Mouse (Mus musculus) lung, postnatal 10 days (tissue): ENCODE results near the gene Cdipt.
A peak's percentile ranks its signal among the peaks of the same experiment; 100 is the strongest.

Source experiments
- DNase-seq: peaks from one replicate; pipeline ENCODE4 v3.0.0; 2021

The Cdipt gene

GRCm38 (mm10) chr7:127014320-127014719, 38.6 kb downstream of the Cdipt start, which contains the start of gene Mvp:
Gene Mvp, minus strand, starts transcription at chr7:127014621.
- peak; percentile 88 for DNase-seq

- DNase-seq: no peak
Observed at GRCm38 (mm10) chr7:127014993-127015392, 39.3 kb downstream of the Cdipt start.

DNA sequence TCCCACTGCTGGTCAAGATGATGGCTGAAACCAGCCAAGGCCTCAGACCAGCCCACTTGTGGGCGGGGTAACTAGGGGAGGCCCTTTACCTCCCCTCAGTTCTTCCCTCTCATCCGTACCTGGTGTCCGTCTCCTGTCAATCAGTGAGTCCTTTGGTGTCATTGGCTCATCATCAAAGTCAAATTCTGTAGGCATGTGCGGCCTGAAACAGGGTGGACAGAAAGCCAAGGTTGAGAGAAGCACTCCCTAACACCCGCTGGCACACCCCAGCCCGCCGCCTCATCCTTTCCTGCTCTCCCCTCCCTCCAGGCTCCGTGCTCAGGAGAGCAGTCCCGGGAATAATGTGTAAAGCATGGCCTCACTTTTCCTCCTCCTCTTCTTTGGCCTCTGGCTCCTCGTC, 40.4 kb downstream of the Cdipt start:
- DNase-seq: peak; percentile 62

DNA sequence TGATC, 40.6 kb downstream of the Cdipt start, which contains the start of gene Pagr1b:
Pagr1b (minus strand) TSS at position 4 of the 5 bp plus-strand sequence.
- DNase-seq: no peak

DNA sequence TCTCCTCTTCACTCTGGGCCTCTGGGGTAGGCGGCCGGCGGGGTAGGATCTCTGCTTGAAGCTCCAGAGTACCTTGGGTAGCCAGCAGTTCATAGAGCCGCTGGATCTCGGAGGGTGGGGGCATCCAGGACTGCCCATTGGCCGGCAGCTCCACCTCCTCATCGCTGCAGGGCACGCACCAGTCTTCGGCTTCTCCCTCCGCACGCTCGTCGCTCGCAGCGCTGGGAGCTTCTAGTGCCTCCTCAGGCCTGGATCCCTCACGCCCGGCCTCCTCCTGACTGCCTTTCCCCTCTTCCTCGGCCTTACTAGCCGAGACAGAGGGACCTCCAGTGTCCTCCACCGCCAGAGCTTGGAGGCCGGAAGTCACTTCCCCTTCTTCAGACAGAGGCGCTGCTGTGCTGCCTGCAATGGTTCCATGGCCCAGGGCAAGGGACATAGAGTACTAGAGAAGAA, 40.8 kb downstream of the Cdipt start:
- peak; percentile 76 for DNase-seq

DNA sequence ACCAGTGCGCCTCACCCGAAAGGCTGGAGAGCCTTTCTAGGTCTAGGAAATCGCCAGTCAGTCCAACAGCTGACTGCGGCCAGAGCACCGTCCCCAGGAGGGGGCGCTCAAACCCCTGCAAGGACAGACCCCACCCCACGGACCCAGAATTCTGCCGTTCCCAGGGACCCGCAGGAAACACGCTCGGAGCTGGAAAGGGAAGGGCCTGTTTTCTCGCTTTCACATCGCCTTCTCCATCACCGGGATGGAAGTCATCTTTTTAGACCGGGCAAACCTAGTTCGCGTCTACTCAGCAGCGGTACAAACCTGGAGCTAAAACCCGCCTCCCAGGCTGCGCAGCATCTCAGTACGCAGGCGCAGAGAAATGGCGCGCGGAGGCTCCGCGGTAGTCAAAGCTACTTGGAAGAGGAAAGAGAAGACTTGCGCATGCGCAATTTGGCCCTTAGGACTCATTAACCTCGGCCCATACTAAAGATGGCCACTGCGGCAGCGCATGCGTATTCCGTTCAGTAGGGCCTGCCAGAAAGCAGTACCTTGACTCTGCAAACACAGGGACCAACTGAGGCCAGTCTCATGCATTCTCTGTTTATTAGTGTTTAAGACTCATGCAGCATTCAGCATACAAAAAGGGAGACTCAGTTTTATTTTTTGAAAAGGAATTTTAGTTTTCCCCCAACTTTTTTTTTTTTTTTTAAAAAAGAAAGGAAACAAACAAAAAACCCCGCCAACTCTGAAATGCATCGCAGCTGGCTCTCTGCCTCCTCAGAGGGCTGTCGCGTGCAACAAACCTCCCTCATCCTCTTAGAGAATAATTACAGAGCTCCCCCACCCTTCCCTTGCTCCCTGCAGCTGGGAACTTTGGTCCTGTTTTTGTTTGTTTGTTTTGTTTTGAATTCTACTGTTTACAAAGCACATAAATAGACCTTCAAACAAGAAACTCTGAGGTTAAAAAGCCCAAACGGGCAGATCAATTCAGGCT, 41.5 kb downstream of the Cdipt start, which contains the start of gene Pagr1a:
Pagr1a (minus strand) TSS at position 382 of the 979 bp plus-strand sequence.
- DNase-seq: peak; percentile 97

GRCm38 (mm10) chr7:127017950-127018345, 42.2 kb downstream of the Cdipt start:
- DNase-seq: no peak

- no peak for DNase-seq
Observed at GRCm38 (mm10) chr7:127018416-127019305, 42.9 kb downstream of the Cdipt start.

DNA sequence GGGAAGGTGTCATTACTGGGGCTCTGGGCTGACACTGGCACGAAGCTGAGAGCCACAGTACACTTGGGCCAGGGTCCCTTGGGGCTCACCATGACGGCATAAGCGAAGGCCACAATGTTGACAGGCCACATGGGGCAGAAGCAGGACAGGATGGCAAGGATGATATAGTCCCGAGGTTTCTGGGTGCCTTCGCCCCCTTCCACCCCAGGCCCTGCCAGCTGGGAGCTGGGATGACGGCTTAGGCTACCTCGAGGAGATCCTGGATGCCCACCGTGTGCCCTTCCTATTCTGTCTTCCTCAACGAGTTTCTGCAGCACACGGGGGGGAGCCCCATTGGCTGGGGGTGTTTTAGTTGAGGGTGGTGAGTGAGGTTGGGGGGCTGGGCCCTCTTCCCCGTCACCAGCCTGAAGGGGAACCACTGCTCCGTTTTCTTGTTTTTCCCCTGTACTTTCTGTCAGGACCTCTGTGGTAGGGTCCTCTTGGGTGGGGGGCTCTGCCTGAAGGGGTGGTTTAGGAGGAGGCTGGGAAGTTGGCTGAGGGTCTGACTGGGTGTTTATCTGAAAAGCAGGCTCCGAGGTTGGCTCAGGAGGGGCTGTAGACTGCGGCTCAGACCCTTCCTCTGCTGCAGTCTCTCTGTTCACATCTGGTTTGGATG, 43.7 kb downstream of the Cdipt start:
- DNase-seq: no peak

GRCm38 (mm10) chr7:127020031-127020430, 44.3 kb downstream of the Cdipt start:
- DNase-seq: no peak

DNA sequence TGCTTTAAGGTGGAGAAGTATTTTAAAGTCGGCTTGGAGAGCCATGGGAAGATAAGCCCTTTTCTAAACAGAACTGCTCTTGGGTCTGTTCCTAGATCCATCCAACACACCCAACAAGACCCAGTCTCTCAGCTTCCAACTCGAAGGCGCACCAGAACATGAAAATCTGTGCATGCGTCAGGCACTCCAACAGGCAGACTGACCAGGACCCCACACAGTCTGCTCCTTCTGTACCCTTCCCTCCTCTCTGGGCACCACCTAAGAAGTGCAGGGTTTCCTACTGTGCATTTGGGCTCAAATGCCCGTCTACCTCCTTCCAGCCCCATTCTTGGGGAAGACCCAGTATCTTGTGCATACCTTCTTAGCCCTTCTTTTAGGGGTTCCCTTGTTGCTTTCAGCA, 44.8 kb downstream of the Cdipt start:
- no peak for DNase-seq

DNA sequence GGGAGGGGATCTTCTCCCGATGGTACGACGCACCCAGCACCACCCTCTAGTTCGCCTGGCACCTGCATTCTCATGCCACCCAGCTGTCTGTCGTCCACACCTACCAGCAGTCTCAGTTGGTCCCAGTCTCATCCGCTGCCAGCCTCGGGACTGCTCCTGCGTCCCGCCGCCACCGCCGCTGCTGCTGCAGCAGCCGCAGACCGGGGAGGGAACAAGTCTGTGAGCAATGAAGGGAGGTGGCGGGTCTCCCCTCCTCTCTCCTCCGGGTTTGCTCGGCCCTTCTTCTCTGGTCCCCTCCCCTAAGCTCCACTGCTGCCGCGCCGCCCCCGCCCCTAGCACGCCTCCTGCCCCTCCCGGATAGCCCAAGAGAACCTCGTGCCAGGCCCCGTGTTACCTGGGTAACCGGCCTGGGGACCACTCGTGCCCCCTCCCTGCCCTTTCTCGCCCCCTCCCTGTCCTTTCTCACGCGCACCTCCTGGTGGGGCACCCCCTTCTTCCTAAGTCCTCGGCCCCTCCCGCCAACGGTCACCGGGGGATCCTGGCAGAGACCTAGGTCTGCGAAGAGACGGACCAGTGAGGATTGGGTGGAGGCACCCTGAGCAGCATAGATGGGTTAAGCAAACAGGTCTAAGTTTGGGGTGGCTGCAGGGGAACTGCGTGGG, 45.3 kb downstream of the Cdipt start, which contains the start of the genes Gm42742 and Prrt2:
Gm42742 (minus strand) TSS at position 197 of the 662 bp plus-strand sequence.
Prrt2 (minus strand) TSS at position 311 of the 662 bp plus-strand sequence.
- peak; percentile 69 for DNase-seq

DNA sequence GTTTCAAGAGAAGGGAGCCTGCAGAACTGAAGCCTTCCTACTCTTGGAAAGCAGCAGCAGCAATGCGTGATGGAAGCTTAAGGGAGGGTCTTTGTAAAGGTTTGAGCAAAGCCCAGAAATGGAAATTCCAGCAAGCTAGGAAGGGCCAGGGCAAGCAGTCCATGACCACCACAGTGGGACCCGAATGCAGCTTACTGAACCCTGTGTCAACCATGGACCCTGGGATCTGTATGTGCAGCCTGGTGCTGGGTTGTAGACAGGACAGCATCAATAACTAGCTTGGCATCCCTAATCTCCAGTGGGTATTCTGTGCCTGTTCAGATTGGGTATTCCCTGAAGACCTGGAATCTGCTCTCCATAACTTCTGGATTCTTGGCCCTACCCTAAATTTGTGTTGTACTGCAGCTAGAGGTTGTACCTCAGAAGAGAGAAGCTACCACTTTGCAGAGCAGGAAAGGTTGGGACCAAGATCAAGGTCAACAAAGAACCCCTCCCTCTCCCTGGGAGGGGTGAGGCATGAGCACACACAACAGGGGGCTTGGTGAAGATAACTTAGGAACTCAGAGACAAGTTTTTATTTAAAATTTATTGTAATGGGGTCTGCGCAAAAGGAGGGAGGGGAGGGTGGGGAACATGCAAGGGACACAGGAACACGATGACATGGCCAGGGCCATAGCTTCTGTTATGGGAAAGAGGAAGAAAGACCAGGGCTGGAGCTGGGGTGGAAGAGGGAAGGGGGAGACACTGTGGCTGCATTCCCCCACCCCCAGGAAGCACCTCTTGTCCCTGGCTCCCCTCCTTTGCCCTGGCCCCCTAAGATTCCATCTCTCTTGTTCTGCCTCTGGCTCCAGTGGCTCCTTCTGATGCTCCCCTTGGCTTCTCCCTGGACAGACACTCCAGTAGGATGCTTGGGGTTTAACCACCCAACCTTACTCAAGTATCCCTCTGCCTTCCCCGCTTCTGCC, 46.1 kb downstream of the Cdipt start:
- DNase-seq: no peak

GRCm38 (mm10) chr7:127022528-127023271, 47.0 kb downstream of the Cdipt start:
- no peak for DNase-seq

GRCm38 (mm10) chr7:127023272-127023691, 47.6 kb downstream of the Cdipt start:
- DNase-seq: no peak

DNA sequence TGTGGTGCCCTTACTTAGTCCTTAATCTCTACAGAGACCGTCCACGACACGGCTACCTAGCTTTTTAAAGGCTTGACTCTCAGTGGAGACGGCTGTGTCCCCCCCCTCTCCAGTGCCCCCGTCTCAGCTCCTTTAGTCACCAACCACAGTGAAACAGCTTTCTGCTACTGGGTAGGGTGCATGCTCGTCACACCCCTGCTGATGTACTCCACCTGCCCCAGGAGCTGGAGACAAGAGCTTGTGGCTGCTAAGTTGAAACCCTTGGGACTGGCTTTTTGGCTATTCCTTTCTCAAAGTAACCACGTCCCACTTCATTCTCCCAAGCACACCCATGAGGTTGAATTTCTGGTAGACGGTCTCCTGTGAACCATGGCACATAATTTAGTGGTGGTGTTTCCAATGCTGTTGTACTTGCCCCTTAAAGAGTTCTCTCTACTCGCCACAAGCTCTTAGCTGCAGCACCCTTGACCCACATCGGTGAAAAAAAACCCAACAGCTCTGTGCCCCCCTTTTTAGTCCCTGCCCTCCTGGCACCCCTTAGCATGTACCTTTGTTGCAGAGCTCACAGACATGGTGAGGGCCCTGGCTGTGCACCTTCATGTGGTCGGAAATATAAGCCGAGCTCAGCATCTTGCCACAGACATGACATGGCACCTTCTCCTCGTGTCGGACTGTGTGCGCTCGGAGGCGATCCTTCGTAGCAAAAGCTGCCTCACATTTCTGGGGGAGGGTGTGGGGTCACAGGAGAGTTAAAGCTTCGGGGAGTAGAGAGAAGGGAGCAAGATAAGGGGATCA, 48.4 kb downstream of the Cdipt start:
- no peak for DNase-seq

GRCm38 (mm10) chr7:127024755-127025555, 49.2 kb downstream of the Cdipt start:
- peak; percentile 91 for DNase-seq

GRCm38 (mm10) chr7:127025556-127026160, 49.9 kb downstream of the Cdipt start:
- DNase-seq: peak; percentile 64
